Mouse (Mus musculus) heart, embryonic 15.5 days (tissue): Measurements from ENCODE around the gene Lrriq4. TPM values are rescaled to one million over a fixed set of nuclear protein-coding genes. Genes with fewer than 3 reads are reported as not detected.
A peak's percentile ranks its signal among the peaks of the same experiment; 100 is the strongest.

Source experiments
- ATAC-seq: fragments of 200-750 bp; cut with Nextera tagmentation; replicated peaks from 2 replicates; pipeline ENCODE4 v1.8.0; 2017; ENCODE audit warnings: low read depth, moderate TSS enrichment; ENCODE audit not compliant: insufficient number of reproducible peaks, insufficient read depth, low FRiP score
- H3K27ac ChIP-seq: fragments of 300-500 bp; sonication (generic); 2 replicates; pipeline ENCODE4 v1.5.1; 2015; ENCODE audit warnings: mild to moderate bottlenecking, inconsistent platforms
- H3K27me3 ChIP-seq: fragments of 300-500 bp; sonication (generic); 2 replicates; pipeline ENCODE4 v1.6.1; 2015; ENCODE audit warnings: inconsistent platforms
- H3K36me3 ChIP-seq: fragments of 300-500 bp; sonication (generic); 2 replicates; pipeline ENCODE4 v1.6.1; 2015; ENCODE audit warnings: mild to moderate bottlenecking, inconsistent platforms
- H3K4me1 ChIP-seq: fragments of 300-500 bp; sonication (generic); replicated peaks from 2 replicates; pipeline ENCODE4 v1.6.1; 2015; ENCODE audit warnings: inconsistent platforms
- H3K4me2 ChIP-seq: fragments of 300-500 bp; sonication (generic); 2 replicates; pipeline ENCODE4 v1.6.1; 2015; ENCODE audit warnings: inconsistent platforms, mild to moderate bottlenecking, moderate library complexity
- H3K4me3 ChIP-seq: fragments of 300-500 bp; sonication (generic); 2 replicates; pipeline ENCODE4 v1.5.1; 2015; ENCODE audit warnings: mild to moderate bottlenecking, inconsistent platforms
- H3K9ac ChIP-seq: fragments of 300-500 bp; sonication (generic); 2 replicates; pipeline ENCODE4 v1.6.1; 2015; ENCODE audit warnings: mild to moderate bottlenecking, inconsistent platforms
- H3K9me3 ChIP-seq: fragments of 300-500 bp; sonication (generic); replicated peaks from 2 replicates; pipeline ENCODE4 v1.6.1; 2016; ENCODE audit warnings: inconsistent platforms
- WGBS: fragments of 180-500 bp; shearing (Covaris S2); methylation state at CpG from one replicate; pipeline ENCODE4 v1.1.7; 2015; ENCODE audit warnings: mixed read lengths; 5-methylcytosine and 5-hydroxymethylcytosine counted together
- polyA plus RNA-seq: library from polyadenylated mRNA; unstranded; fragments of >200 nt; fragmentation: Nextera tagmentation; extraction: Ambion mirVana; gene quantifications from 2 replicates; pipeline ENCODE4 v1.2.1, GENCODE M21; 2015

The Lrriq4 gene
- not detected in 2 replicates for polyA plus RNA-seq

DNA sequence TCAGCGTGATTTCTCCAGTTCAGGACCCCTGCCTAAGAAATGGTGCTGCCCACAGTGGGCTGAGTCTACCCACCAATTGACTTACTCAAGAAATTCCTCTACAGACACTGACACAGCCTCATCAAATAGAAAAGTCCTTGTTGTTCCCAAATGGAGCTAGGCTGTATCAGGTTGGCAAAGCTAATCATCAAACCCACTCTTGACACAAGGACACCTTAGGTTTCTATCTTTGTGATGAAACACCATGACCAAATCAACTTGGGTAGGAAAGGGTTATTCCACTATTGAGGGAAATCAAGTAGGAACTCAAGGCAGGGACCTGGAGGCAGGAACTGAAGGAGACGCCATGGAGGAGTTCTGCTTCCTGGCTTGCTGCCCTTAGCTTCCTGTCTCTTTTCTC lies at the start of gene Lrriq4:
Lrriq4 (plus strand) TSS at position 301 of the 400 bp plus-strand sequence.
- Histone ChIP-seq H3K27me3 (peaks cover 14% of the 10 kb centered on the region; the same call in 1 of the 2 replicates), H3K4me3 (no peak within 1 kb of the TSS), H3K4me2 (no peak within 1 kb of the TSS), H3K9ac (no peak within 1 kb of the TSS), H3K27ac (no peak within 1 kb of the TSS), H3K9me3 (no peaks in the 10 kb centered on the region), H3K36me3 (no peaks in the 10 kb centered on the region), H3K4me1 (peaks cover 7% of the 10 kb centered on the region)
- WGBS: 59% methylated on average over 2 of the region's 2 CpGs
- no peak for ATAC-seq

DNA sequence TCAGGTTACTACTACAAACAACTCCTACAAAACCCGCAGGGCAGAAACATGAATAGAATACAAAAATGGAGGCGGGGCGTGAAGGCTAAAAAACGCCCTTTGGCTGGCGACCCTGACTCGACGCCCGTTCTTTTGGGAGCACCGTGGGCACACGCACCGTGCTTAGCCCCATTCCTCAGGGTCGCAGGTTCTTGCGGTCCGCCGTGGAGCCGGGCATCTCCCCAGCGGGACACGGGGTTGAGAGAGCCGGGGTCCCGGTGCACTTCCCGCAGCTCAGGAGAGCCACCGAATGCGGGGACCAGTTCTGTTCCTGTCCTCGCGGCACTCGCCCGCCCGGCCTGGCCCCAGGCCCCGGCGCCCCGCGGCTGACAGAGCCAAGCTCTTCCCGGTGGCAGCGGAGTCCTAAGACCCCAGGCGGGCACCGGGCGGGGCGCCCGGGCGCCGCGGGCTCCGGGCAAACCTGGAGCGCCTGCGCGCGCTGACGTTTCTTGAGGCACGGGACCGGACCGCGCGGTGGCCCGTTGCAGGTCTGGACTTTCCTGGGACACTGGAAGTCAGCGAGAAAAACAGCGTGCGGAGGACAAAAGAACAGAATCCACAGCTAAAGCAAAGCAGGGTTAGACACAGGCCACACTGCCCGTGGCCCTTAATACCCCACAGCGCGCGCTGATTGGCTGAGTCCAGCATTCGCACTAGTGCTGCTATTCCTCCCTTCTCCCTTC lies 49.0 kb upstream of the Lrriq4 start:
- no peaks in the 10 kb centered on the region for H3K36me3 ChIP-seq
- no peaks in the 10 kb centered on the region for H3K9me3 ChIP-seq
- WGBS: under 1% methylated on average over 62 of the region's 62 CpGs
- H3K4me1 ChIP-seq: peaks cover 13% of the 10 kb centered on the region
- peak overlapping the region; percentile 78 for H3K9ac ChIP-seq
- peak overlapping the region; percentile 48; the same call in 1 of the 2 replicates for H3K27ac ChIP-seq
- peak overlapping the region; percentile 80 for H3K4me2 ChIP-seq
- peak overlapping the region; percentile 86 for H3K4me3 ChIP-seq
- 0 out of 2 replicates have a peak, but pooled peaks cover 13% of the 10 kb centered on the region for H3K27me3 ChIP-seq
- peak; percentile 59 for ATAC-seq

DNA sequence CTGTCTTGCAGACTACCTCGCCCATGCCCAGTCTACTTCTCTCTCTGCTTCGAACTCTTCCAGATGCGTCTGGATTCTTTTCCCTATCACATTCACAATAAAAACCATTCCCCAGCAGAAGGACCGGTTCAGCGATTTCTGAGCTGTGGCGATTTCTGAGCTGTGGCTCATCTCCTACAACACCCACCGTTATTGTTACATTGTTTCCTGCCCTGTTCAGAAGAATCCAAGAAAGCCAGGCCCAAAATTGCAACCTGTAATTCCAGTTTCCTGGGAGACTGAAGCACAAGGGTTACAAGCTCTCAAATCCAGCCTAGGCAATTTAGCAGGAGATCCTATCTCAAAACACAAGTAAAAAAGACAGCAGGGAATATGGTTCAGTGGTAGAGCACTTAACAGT lies 47.0 kb upstream of the Lrriq4 start:
- Histone ChIP-seq H3K36me3 (no peaks in the 10 kb centered on the region), H3K27ac (no peak overlapping the region), H3K27me3 (0 out of 2 replicates have a peak, but pooled peaks cover 13% of the 10 kb centered on the region), H3K4me3 (no peak overlapping the region), H3K4me2 (no peak overlapping the region), H3K9me3 (no peaks in the 10 kb centered on the region), H3K4me1 (peaks cover 13% of the 10 kb centered on the region), H3K9ac (no peak overlapping the region)
- WGBS: 78% methylated on average over 7 of the region's 7 CpGs
- ATAC-seq: no peak

DNA sequence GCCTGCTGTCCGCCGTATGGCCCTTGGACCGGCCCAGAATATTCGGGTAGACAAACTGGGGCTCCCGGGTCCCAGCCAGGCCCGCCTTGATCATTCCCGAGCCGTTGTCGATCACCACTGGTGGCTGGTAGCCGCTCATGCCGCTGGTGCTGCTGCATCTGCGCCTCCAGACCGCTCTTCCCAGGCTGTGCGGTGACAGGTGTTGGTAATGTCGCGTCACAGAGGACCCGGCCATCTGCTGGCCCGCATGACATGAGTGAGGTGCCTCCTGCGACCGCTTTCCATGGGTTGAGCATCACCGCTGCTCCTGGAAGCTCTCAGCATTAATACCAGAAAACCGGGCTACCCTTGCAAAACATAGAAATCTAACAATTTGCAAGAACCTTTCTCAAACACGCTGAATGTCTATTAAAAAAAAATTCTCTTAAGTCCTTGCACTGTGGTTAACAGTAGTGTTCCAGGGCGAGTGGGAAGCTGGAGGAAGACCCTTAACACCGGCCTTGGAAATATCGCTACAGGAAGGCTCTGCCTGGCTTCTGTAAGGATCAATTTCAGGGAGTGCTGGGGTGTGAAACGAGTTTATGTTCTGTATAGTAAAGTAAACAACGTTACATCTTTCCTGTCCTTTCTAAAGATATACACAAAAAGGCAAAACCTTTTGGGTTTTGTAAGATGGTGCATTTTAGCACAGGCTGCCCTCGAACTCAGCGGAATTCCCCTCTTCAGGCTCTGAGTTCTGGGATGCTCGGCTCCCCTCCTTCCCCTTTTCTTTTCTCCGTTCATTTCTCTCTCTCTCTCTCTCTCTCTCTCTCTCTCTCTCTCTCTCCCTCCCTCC lies 44.4 kb upstream of the Lrriq4 start, which contains the start of gene Actrt3:
Actrt3 (minus strand) TSS at position 229 of the 835 bp plus-strand sequence.
- Histone ChIP-seq H3K9me3 (no peaks in the 10 kb centered on the region), H3K36me3 (peaks cover 4% of the 10 kb centered on the region; the same call in 1 of the 2 replicates), H3K4me2 (peak within 1 kb of the TSS; percentile 92), H3K4me1 (peaks cover 18% of the 10 kb centered on the region), H3K27me3 (0 out of 2 replicates have a peak, but pooled peaks cover 13% of the 10 kb centered on the region), H3K4me3 (peak within 1 kb of the TSS; percentile 76), H3K27ac (peak within 1 kb of the TSS; percentile 44), H3K9ac (peak within 1 kb of the TSS; percentile 39)
- 2% methylated on average over 32 of the region's 32 CpGs for WGBS
- no peak for ATAC-seq

DNA sequence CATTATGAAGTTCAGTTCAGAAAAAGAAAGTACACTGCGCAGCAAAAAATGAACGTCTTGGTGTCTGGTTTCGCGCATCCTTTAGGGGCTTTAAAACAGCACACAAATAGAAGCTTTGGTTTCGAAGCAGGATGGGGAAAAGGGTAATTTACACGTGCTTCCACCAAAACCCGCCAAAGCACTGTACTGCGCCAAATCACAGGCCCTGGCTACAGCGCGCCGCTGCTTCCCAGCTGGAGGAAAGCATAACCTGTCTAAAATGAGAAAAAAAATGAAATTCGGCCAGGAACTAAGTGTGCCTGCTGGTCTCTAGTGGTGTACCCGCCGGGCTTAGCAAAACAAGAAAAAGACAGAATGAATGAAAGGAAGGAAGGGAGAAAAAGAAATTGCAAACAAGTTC lies 43.6 kb upstream of the Lrriq4 start:
- no peaks in the 10 kb centered on the region for H3K9me3 ChIP-seq
- peaks cover 8% of the 10 kb centered on the region; the same call in 1 of the 2 replicates for H3K36me3 ChIP-seq
- peaks cover 17% of the 10 kb centered on the region for H3K4me1 ChIP-seq
- H3K9ac ChIP-seq: peak overlapping the region; percentile 10; the same call in 1 of the 2 replicates
- H3K27ac ChIP-seq: peak overlapping the region; percentile 44
- no peak for ATAC-seq
- 2% methylated on average over 14 of the region's 14 CpGs for WGBS
- peak overlapping the region; percentile 92 for H3K4me2 ChIP-seq
- peak overlapping the region; percentile 76 for H3K4me3 ChIP-seq
- H3K27me3 ChIP-seq: 0 out of 2 replicates have a peak, but pooled peaks cover 13% of the 10 kb centered on the region

DNA sequence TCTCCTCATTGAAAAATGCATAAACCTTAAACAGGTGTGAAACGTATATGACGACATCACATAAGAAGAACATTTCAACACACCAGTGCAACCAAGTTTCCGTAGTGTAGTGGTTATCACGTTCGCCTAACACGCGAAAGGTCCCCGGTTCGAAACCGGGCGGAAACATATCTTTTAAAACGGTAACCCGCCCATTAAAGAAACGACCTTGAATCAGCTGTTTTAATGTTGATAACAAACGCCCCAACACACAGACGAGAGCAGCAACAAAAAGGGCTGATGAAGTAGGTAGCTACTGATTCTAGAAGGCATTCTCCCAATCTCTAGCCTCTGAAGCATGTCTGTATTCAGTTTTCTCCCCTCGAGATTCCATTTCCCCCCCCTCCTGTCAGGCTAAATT lies 43.1 kb upstream of the Lrriq4 start:
- peaks cover 13% of the 10 kb centered on the region for H3K4me1 ChIP-seq
- H3K27ac ChIP-seq: peak overlapping the region; percentile 98
- H3K9me3 ChIP-seq: no peaks in the 10 kb centered on the region
- under 1% methylated on average over 17 of the region's 17 CpGs for WGBS
- peak overlapping the region; percentile 92 for H3K4me2 ChIP-seq
- peak overlapping the region; percentile 76 for H3K4me3 ChIP-seq
- H3K27me3 ChIP-seq: 0 out of 2 replicates have a peak, but pooled peaks cover 13% of the 10 kb centered on the region
- H3K9ac ChIP-seq: no peak overlapping the region
- no peak for ATAC-seq
- peaks cover 12% of the 10 kb centered on the region for H3K36me3 ChIP-seq

DNA sequence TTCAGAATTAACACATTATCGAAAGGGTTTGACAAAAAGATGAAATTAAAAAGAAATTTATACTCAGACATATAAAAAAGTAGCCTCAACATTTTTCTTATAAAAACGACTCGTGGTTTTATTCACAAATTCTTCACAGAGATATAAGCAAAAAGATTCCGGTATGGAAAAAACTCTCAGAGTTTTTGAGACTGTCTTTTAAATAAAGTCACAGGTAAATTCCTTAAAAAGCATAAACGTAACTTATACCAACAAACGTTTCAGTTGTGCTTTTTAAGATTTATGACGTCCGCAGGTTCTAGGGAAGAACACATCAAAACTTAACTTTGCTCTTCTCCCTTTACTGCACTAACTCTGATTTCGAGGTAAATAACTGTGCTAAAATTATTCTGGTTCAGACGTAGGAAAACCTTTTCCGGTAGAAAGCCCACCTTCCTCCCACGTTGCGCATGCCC lies 42.7 kb upstream of the Lrriq4 start:
- ATAC-seq: no peak
- Histone ChIP-seq H3K4me3 (peak overlapping the region; percentile 76), H3K9me3 (no peaks in the 10 kb centered on the region), H3K9ac (peak overlapping the region; percentile 87), H3K36me3 (peaks cover 15% of the 10 kb centered on the region), H3K27ac (peak overlapping the region; percentile 98), H3K4me1 (peaks cover 13% of the 10 kb centered on the region), H3K4me2 (peak overlapping the region; percentile 92), H3K27me3 (0 out of 2 replicates have a peak, but pooled peaks cover 12% of the 10 kb centered on the region)
- under 1% methylated on average over 13 of the region's 13 CpGs for WGBS

DNA sequence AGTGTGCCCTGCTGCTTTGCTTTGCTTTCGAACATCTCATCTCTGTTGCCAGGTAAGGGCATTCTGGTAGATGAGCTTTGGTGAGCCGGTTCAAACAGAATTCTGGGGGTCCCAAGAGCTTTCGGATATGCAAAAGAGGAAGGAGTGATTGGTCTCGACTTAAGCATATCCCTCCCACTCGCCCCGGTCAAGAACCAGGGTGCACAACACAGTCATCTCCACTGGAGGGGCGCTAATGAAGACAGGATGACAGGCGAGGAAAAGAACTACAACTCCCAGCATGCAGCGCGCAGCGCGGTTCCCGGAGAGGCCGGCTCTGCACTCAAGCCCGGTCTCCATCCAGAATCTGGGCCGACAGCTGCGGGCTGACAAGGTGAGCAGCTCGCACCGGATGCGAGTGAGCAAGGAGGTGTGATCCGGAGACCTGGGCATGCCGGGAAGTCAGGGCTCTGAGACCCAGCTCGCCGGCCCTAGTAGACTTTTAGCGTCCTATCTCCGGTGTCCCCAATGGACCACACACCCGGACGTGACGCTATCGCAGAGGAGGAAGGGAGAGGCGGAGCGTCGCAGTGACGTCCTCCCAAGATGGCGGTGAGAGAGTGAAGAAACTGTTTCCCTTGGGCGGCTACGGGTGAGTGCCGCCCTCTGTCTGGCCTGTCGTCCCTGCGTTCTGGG lies 42.1 kb upstream of the Lrriq4 start, which contains the start of gene Mynn:
Mynn (plus strand) TSS at position 1 of the 675 bp plus-strand sequence.
- peak within 1 kb of the TSS; percentile 92 for H3K4me2 ChIP-seq
- peak; percentile 92 for ATAC-seq
- H3K4me3 ChIP-seq: peak within 1 kb of the TSS; percentile 76
- peak within 1 kb of the TSS; percentile 87 for H3K9ac ChIP-seq
- H3K36me3 ChIP-seq: peaks cover 17% of the 10 kb centered on the region
- peaks cover 13% of the 10 kb centered on the region for H3K4me1 ChIP-seq
- WGBS: under 1% methylated on average over 40 of the region's 40 CpGs
- H3K9me3 ChIP-seq: no peaks in the 10 kb centered on the region
- H3K27me3 ChIP-seq: 0 out of 2 replicates have a peak, but pooled peaks cover 9% of the 10 kb centered on the region
- peak within 1 kb of the TSS; percentile 98 for H3K27ac ChIP-seq

DNA sequence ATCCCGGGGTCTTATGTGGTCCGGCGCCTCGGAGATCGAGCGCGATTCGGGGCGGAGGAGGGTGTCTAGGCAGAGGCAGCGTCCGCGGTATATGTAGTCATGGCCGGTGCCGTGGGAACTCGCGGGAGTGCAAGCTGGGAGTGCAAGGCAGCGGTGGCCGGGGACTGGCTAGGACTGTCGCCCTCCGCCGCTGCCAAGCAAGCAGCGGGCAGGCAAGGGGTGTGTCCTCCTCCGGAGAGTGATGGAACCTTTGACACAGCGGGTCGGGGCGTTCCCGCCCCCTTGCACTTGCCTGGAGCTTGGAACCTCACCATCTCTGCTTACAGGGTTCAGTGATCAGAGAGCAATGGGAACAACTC lies 41.6 kb upstream of the Lrriq4 start:
- Histone ChIP-seq H3K27me3 (0 out of 2 replicates have a peak, but pooled peaks cover 9% of the 10 kb centered on the region), H3K9me3 (no peaks in the 10 kb centered on the region), H3K27ac (peak overlapping the region; percentile 98), H3K4me2 (peak overlapping the region; percentile 92), H3K4me3 (peak overlapping the region; percentile 76), H3K4me1 (peaks cover 13% of the 10 kb centered on the region), H3K36me3 (peaks cover 22% of the 10 kb centered on the region), H3K9ac (peak overlapping the region; percentile 87)
- under 1% methylated on average over 27 of the region's 27 CpGs for WGBS
- peak; percentile 45 for ATAC-seq

DNA sequence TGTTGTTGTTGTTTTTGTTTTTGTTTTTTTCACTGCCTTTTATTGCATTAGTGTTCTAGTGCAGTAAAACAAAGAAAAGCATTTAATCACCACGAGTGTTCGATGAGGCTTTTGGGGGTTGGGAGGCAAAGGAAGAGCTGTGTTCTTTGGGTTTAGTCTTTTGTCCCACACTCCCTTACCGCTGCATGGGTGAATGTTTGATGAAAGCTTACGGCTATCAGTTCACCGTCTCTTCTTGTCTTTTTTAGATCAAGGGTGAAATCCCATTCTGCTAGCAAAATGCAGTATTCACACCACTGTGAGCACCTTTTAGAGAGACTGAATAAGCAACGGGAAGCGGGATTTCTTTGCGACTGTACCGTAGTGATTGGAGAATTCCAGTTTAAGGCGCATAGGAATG lies 41.1 kb upstream of the Lrriq4 start:
- H3K9me3 ChIP-seq: no peaks in the 10 kb centered on the region
- H3K4me2 ChIP-seq: peak overlapping the region; percentile 92
- peaks cover 13% of the 10 kb centered on the region for H3K4me1 ChIP-seq
- no peak overlapping the region for H3K27ac ChIP-seq
- peak overlapping the region; percentile 76 for H3K4me3 ChIP-seq
- WGBS: 37% methylated on average over 10 of the region's 10 CpGs
- peaks cover 26% of the 10 kb centered on the region for H3K36me3 ChIP-seq
- no peak for ATAC-seq
- H3K9ac ChIP-seq: peak overlapping the region; percentile 87
- 0 out of 2 replicates have a peak, but pooled peaks cover 3% of the 10 kb centered on the region for H3K27me3 ChIP-seq
